Mouse (Mus musculus): Measurements from ENCODE around the gene Bola1. TPM values are rescaled to one million over a fixed set of nuclear protein-coding genes. Genes with fewer than 3 reads are reported as not detected.

The Bola1 gene
- polyA plus RNA-seq, 1 experiment = 67.8 TPM

- TF ChIP-seq POLR2A (IDR thresholded peaks at IDR 0.05; ENCODE audit: low read depth, low read length) (no peak), CTCF (conservative IDR thresholded peaks at IDR 0.05; ENCODE audit: insufficient read depth, insufficient read length, low read depth, low read length) (no peak)
- Histone ChIP-seq H3K36me3 (ENCODE audit: control insufficient read depth, insufficient read depth, low read length) (no peaks in the 10 kb centered on the region; the same call in 1 of the 2 replicates), H3K4me3 (ENCODE audit: insufficient read depth, low read depth, low read length) (peak overlapping the region; percentile 69), H3K27ac (ENCODE audit: insufficient read depth, low read depth, low read length) (peak overlapping the region; percentile 99), H3K4me1 (ENCODE audit: control insufficient read depth, insufficient read depth, low read length) (peaks cover 26% of the 10 kb centered on the region), H3K27me3 (replicated peaks; ENCODE audit: control insufficient read depth, insufficient read depth, low read length) (no peaks in the 10 kb centered on the region)
- DNase-seq = peak; percentile 84
- WGBS = 10% methylated on average over 4 of the region's 4 CpGs
Observed at GRCm38 (mm10) chr3:96160222-96160802, 59.2 kb downstream of the Bola1 start.

DNA sequence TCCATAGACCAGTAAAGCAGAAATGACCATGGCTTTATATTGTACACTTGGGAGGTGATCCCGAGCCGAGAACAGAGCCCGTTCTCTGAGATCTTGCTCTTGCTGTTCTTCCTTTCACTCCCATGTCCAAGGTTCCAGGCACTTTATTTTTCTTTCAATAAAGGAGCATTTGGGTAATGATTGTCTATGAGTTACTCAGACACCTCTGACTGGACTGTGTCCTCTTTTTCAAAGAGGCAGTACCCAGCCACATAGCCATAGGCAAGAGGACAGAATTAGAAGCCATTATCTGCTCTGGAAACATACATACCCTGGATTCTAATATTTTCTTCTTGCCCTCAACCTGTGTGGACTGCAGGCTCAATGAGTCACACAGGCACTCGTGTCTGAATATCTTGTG lies 59.7 kb downstream of the Bola1 start:
- H3K4me3 ChIP-seq (ENCODE audit: insufficient read depth, low read depth, low read length) = peak overlapping the region; percentile 26
- H3K4me1 ChIP-seq (ENCODE audit: control insufficient read depth, insufficient read depth, low read length) = peaks cover 23% of the 10 kb centered on the region
- no peaks in the 10 kb centered on the region for H3K27me3 ChIP-seq (replicated peaks; ENCODE audit: control insufficient read depth, insufficient read depth, low read length)
- peak overlapping the region; percentile 99 for H3K27ac ChIP-seq (ENCODE audit: insufficient read depth, low read depth, low read length)
- TF ChIP-seq CTCF (conservative IDR thresholded peaks at IDR 0.05; ENCODE audit: insufficient read depth, insufficient read length, low read depth, low read length) = no peak
- TF ChIP-seq POLR2A (IDR thresholded peaks at IDR 0.05; ENCODE audit: low read depth, low read length) = no peak
- 34% methylated on average over 4 of the region's 4 CpGs for WGBS
- DNase-seq = peak; percentile 80
- no peaks in the 10 kb centered on the region; the same call in 1 of the 2 replicates for H3K36me3 ChIP-seq (ENCODE audit: control insufficient read depth, insufficient read depth, low read length)

GRCm38 (mm10) chr3:96155501-96155900 lies 64.0 kb downstream of the Bola1 start:
- H3K27ac ChIP-seq (ENCODE audit: insufficient read depth, low read depth, low read length) = no peak overlapping the region
- H3K4me3 ChIP-seq (ENCODE audit: insufficient read depth, low read depth, low read length) = no peak overlapping the region
- H3K4me1 ChIP-seq (ENCODE audit: control insufficient read depth, insufficient read depth, low read length) = peaks cover 11% of the 10 kb centered on the region
- no peak for DNase-seq
- WGBS = 77% methylated on average over 8 of the region's 8 CpGs
- TF ChIP-seq CTCF (conservative IDR thresholded peaks at IDR 0.05; ENCODE audit: insufficient read depth, insufficient read length, low read depth, low read length) = no peak
- no peak for TF ChIP-seq POLR2A (IDR thresholded peaks at IDR 0.05; ENCODE audit: low read depth, low read length)
- H3K36me3 ChIP-seq (ENCODE audit: control insufficient read depth, insufficient read depth, low read length) = peaks cover 4% of the 10 kb centered on the region
- H3K27me3 ChIP-seq (replicated peaks; ENCODE audit: control insufficient read depth, insufficient read depth, low read length) = no peaks in the 10 kb centered on the region

GRCm38 (mm10) chr3:96152611-96153010 lies 66.9 kb downstream of the Bola1 start:
- 89% methylated on average over 5 of the region's 5 CpGs for WGBS
- H3K36me3 ChIP-seq (ENCODE audit: control insufficient read depth, insufficient read depth, low read length) = peaks cover 4% of the 10 kb centered on the region

DNA sequence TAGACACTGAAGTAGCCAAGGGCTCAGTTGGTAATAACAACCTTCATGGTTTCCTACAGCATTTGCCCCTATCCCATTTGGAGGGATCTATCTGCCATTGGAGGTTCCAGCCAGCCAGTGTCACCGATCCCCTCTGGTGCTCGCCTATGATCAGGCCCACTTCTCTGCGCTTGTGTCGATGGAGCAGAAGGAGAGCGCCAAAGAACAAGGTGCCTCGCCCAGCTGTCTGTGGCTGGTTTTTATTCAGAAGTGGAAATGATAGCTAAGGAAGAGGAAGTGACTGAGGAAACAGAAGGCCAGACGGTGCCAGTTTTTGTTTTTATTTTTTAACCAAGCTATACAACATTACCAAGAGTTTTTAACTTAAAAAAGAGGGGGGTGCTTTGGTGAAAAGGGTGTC lies 67.7 kb downstream of the Bola1 start:
- Histone ChIP-seq H3K4me3 (ENCODE audit: insufficient read depth, low read depth, low read length) (no peak overlapping the region), H3K27ac (ENCODE audit: insufficient read depth, low read depth, low read length) (no peak overlapping the region), H3K27me3 (replicated peaks; ENCODE audit: control insufficient read depth, insufficient read depth, low read length) (no peaks in the 10 kb centered on the region), H3K36me3 (ENCODE audit: control insufficient read depth, insufficient read depth, low read length) (peaks cover 4% of the 10 kb centered on the region), H3K4me1 (ENCODE audit: control insufficient read depth, insufficient read depth, low read length) (peaks cover 4% of the 10 kb centered on the region; the same call in 1 of the 2 replicates)
- DNase-seq = no peak
- TF ChIP-seq POLR2A (IDR thresholded peaks at IDR 0.05; ENCODE audit: low read depth, low read length) (no peak), CTCF (conservative IDR thresholded peaks at IDR 0.05; ENCODE audit: insufficient read depth, insufficient read length, low read depth, low read length) (no peak)
- WGBS = 74% methylated on average over 7 of the region's 7 CpGs

More at GRCm38 (mm10) chr3:96152611-96153010, 66.9 kb downstream of the Bola1 start:
- TF ChIP-seq CTCF (conservative IDR thresholded peaks at IDR 0.05; ENCODE audit: insufficient read depth, insufficient read length, low read depth, low read length) (no peak), POLR2A (IDR thresholded peaks at IDR 0.05; ENCODE audit: low read depth, low read length) (no peak)
- H3K27me3 ChIP-seq (replicated peaks; ENCODE audit: control insufficient read depth, insufficient read depth, low read length) = no peaks in the 10 kb centered on the region
- H3K27ac ChIP-seq (ENCODE audit: insufficient read depth, low read depth, low read length) = no peak overlapping the region
- DNase-seq = no peak
- no peak overlapping the region for H3K4me3 ChIP-seq (ENCODE audit: insufficient read depth, low read depth, low read length)
- peaks cover 4% of the 10 kb centered on the region; the same call in 1 of the 2 replicates for H3K4me1 ChIP-seq (ENCODE audit: control insufficient read depth, insufficient read depth, low read length)

- DNase-seq = peak; percentile 79
- 8% methylated on average over 5 of the region's 5 CpGs for WGBS
Observed at GRCm38 (mm10) chr3:96147950-96148349, 71.6 kb downstream of the Bola1 start.

More at GRCm38 (mm10) chr3:96147950-96148349, 71.6 kb downstream of the Bola1 start:
- no peak for TF ChIP-seq POLR2A (IDR thresholded peaks at IDR 0.05; ENCODE audit: low read depth, low read length)
- TF ChIP-seq CTCF (conservative IDR thresholded peaks at IDR 0.05; ENCODE audit: insufficient read depth, insufficient read length, low read depth, low read length) = peak; percentile 31; the same call in 1 of the 2 replicates
- Histone ChIP-seq H3K27me3 (replicated peaks; ENCODE audit: control insufficient read depth, insufficient read depth, low read length) (no peaks in the 10 kb centered on the region), H3K27ac (ENCODE audit: insufficient read depth, low read depth, low read length) (no peak overlapping the region), H3K4me3 (ENCODE audit: insufficient read depth, low read depth, low read length) (no peak overlapping the region), H3K4me1 (ENCODE audit: control insufficient read depth, insufficient read depth, low read length) (no peaks in the 10 kb centered on the region; the same call in 1 of the 2 replicates), H3K36me3 (ENCODE audit: control insufficient read depth, insufficient read depth, low read length) (peaks cover 2% of the 10 kb centered on the region)

Other genes starting within 250 kb of the Bola1 start
- 32.4 and 33.2 TPM in 2 replicates for gene Plekho1, start 223.7 kb downstream of the Bola1 start, polyA plus RNA-seq (2012; rRNA removed)
- gene Vps45, start 161.2 kb downstream of the Bola1 start, polyA plus RNA-seq (2012; rRNA removed) = 6.7 and 7.9 TPM in 2 replicates
- 10.1 and 15.0 TPM in 2 replicates for gene Otud7b, start 115.2 kb downstream of the Bola1 start, polyA plus RNA-seq (2012; rRNA removed)
- gene Mtmr11, start 57.7 kb downstream of the Bola1 start, polyA plus RNA-seq (2012; rRNA removed) = 56.8 and 65.7 TPM in 2 replicates
- gene Sf3b4, start 47.4 kb downstream of the Bola1 start, polyA plus RNA-seq (2012; rRNA removed) = 52.6 and 57.3 TPM in 2 replicates
- gene Sv2a, start 38.6 kb downstream of the Bola1 start, polyA plus RNA-seq (2012; rRNA removed) = 20.8 and 27.3 TPM in 2 replicates
- gene Hist2h2ab, start 156 bp upstream of the Bola1 start, polyA plus RNA-seq (2012; rRNA removed) = 0.66 and 1.7 TPM in 2 replicates
- 3.7 and 6.3 TPM in 2 replicates for gene Hist2h2ac, start 1.2 kb upstream of the Bola1 start, polyA plus RNA-seq (2012; rRNA removed)
- gene Hist2h2be, start 1.4 kb upstream of the Bola1 start, polyA plus RNA-seq (2012; rRNA removed) = 5.1 and 6.0 TPM in 2 replicates
- 8.6 and 12.9 TPM in 2 replicates for gene Hist2h3c2, start 19.4 kb upstream of the Bola1 start, polyA plus RNA-seq (2012; rRNA removed)
- 162 and 196 TPM in 2 replicates for gene Hist2h2aa2, start 20.6 kb upstream of the Bola1 start, polyA plus RNA-seq (2012; rRNA removed)
- 285 and 388 TPM in 2 replicates for gene Hist2h2aa1, start 25.8 kb upstream of the Bola1 start, polyA plus RNA-seq (2012; rRNA removed)
- gene Hist2h3c1, start 27.0 kb upstream of the Bola1 start, polyA plus RNA-seq (2012; rRNA removed) = not detected in 2 replicates
- gene Hist2h4, start 43.6 kb upstream of the Bola1 start, polyA plus RNA-seq (2012; rRNA removed) = 1.5 and 2.7 TPM in 2 replicates
- gene Hist2h3b, start 48.9 kb upstream of the Bola1 start, polyA plus RNA-seq (2012; rRNA removed) = 10.1 and 14.1 TPM in 2 replicates
- 0.97 and 1.1 TPM in 2 replicates for gene Hist2h2bb, start 50.0 kb upstream of the Bola1 start, polyA plus RNA-seq (2012; rRNA removed)
- 1.3 TPM in 2 replicates for gene Fcgr1, start 74.3 kb upstream of the Bola1 start, polyA plus RNA-seq (2012; rRNA removed)
- 0.08 and 0.14 TPM in 2 replicates for gene BC107364, start 232.6 kb upstream of the Bola1 start, polyA plus RNA-seq (2012; rRNA removed)